Mouse (Mus musculus) gastrocnemius, adult 18-20 months (tissue): ENCODE measurements around the gene Sema4d. TPM values are rescaled to one million over a fixed set of nuclear protein-coding genes. Genes with fewer than 3 reads are reported as not detected.
"Not testable (repeated sequence)": the region's sequence is repeated elsewhere in the genome, so short reads cannot be mapped to it uniquely, and the experiment has no call there.

Experiments used
- DNase-seq: peaks from one replicate; pipeline ENCODE4 v3.0.0; 2021; ENCODE audit warnings: low spot score
- total RNA-seq, 2 experiments: library from RNA; stranded (reverse); gene quantifications; 2 replicates each; pipeline ENCODE4 v1.2.3; 2021

The Sema4d gene
- total RNA-seq, 2 experiments from 2014 or later, result 118 to 125 TPM

- no peak for DNase-seq
Observed at GRCm38 (mm10) chr13:51681634-51682033, 111.9 kb downstream of the Sema4d start.

DNA sequence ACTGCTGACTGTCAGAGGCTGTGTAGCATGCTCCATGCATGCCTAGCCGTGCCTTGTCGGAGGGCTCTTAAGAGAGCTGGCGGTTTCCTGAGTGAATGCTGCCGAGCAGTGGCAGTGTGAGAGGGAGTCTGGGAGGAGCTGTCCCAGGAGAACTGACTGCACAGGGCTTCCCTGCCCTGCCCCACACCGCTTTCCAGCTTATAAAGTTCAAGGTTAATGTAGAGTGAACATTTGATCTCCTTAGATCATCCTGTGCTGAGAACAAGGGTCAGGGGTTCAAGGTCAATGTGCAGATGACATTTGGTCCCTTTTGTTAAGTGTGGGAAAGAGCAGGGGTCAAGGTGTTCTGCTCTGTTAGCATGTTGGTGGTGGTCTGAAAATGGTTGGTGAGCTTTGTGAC, 112.5 kb downstream of the Sema4d start:
- DNase-seq, result no peak

- no peak for DNase-seq
Observed at GRCm38 (mm10) chr13:51679332-51679731, 114.2 kb downstream of the Sema4d start.

- DNase-seq, result no peak
Observed at GRCm38 (mm10) chr13:51678687-51679086, 114.9 kb downstream of the Sema4d start.

GRCm38 (mm10) chr13:51677630-51678185, 115.8 kb downstream of the Sema4d start:
- no peak for DNase-seq

DNA sequence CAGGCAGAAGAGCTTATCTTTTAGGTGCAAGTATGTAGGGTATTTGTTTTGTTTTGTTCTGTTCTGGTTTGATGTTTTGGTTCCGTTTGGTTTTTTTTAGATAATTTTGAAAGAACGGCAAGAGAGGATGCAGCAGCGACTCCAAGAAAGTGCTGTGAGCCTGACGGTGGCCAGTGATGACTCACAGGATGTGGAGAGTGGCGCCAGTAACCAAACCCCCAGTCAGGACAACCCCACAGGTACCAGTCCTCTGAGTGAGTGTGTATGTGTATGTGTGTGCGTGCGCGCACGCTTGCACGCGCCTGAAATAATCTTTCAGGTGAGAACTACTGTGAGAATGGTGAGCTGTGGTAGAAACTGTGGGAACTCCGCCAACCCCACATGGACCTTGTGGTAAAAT, 116.5 kb downstream of the Sema4d start:
- no peak for DNase-seq

GRCm38 (mm10) chr13:51676641-51677040, 116.9 kb downstream of the Sema4d start:
- no peak for DNase-seq

- not testable (repeated sequence) for DNase-seq
Observed at GRCm38 (mm10) chr13:51668195-51668594, 125.4 kb downstream of the Sema4d start.

GRCm38 (mm10) chr13:51663561-51663960, 130.0 kb downstream of the Sema4d start:
- DNase-seq, result no peak

DNA sequence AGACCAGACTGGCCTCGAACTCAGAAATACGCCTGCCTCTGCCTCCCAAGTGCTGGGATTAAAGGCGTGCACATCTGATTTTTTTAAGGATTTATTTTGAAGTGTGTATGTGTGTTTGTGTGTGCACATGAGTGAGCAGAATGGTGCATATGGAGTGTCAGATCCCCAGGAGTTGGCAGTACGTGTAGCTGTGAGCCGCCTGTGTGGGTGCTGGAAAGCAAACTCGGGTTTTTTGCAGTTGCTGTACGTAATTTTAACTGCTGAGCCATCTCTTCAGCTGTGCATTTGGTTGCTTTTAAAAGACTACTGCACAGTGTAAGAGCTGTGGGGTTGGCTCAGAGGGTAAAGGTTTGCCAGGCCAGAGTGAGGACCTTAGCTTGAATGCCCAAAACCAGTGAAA, 134.0 kb downstream of the Sema4d start:
- no peak for DNase-seq

DNA sequence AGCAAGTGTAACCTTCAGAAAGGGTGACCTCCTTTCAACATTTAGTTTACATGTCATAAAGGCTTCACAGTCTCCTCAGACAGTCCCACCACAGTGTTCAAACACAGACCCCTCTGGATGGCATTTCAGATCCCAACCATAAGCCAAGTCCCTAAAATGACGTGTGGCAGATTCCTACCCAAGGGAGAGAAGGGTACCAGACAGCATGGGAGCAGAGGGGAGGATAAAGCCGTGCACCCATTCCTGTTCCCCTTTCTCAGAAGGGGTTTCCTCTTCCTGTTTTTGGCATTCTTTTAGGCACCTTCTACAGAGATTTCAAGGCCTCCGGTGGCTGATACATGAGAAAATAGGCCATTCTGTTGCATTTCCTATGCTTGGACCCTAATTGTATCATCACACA, 135.5 kb downstream of the Sema4d start:
- no peak for DNase-seq

DNA sequence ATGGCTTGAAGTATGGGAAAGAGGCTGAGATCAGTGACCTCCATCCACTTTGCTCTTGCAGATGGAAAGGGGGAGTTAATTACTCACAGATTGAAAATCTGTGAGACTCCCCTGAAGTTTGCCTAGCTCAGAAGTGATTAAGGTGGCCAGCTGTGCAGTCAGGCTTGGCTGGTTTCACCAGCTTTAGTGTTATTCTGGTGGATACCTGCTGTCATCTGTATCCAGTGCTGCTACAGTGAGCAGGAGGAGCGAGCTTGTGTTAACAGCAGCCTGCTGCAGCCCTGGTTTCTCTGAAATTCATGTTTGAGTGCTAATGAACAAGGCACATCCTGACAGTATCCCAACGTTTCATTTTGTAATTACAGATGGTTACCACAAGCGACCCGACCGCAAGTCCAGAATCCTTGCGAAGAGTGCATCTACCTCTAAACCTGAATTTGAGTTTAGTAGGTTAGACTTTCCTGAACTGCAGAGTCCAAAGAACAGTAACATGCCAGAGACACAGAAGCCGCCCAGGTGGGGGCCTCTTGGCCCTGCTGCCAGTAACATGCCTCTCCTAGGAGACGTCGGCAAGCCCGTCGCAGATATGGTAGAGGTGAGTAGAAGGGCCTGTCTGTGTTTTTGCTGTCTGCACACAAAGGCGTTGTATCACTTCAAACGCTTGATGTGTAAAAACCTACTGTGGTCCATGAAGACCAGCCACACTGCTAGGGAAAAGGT, 136.9 kb downstream of the Sema4d start:
- no peak for DNase-seq

DNA sequence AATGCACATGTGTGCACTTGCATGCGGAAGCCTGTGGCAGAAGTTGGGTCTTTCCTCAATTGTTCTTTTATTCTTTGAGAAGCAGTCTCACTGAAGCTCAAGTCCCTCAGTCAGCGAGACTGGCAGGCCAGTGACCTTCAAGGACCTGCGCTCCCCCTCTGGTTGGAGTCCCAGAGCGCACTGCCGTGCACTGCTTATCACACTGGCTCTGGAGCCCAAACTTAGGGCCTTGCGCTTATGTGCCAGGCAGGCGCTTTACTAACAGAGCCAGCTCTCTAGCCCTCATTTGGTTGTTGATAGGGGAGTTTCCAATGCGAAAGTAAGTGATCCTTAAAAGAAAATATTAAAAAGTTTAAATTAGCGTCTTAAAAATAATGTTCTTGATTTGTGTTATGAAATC, 139.6 kb downstream of the Sema4d start:
- no peak for DNase-seq

DNA sequence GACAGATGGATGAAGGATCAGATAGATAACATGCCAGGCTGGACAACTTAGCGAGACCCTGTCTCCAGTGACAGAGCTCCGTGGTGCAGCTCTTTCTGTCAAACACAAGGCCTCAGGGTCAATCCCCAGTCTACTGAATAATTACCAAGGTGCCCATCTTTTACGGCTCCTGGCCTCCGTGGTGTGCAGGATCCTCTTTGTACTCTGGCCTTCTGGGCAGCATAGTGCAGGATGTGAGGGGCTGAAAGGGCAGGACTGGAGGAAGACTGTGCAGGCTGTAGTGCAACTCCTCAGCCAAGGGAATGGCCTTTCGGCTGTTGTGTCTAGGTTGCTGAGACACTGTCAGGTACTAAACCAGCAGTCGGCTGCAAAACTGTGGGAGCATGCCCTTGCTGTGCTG, 140.4 kb downstream of the Sema4d start:
- DNase-seq, result no peak

- DNase-seq, result peak; percentile 93
Observed at GRCm38 (mm10) chr13:51651408-51652064, 142.0 kb downstream of the Sema4d start, which contains the start of gene Secisbp2. TSS of gene Secisbp2 (plus strand) at chr13:51651697.

DNA sequence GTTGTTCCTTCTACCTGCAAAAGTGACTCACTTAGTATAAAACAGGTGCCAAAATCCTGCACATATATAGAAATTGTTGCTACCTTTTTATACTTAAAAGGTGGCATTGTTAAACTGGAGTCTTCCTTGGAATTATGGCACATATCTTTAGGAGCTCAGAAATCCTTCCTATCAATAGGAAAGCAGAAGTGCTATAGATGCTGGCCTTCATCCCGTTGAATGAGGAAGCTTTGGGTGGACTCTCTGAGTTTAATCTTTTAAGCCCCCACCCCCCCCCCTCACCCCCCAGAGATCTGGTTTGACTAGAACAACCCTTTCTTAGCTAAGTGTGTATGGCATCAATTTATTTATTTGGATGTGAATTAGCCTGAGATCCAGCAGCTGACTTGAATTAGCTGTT, 143.8 kb downstream of the Sema4d start:
- DNase-seq, result no peak

DNA sequence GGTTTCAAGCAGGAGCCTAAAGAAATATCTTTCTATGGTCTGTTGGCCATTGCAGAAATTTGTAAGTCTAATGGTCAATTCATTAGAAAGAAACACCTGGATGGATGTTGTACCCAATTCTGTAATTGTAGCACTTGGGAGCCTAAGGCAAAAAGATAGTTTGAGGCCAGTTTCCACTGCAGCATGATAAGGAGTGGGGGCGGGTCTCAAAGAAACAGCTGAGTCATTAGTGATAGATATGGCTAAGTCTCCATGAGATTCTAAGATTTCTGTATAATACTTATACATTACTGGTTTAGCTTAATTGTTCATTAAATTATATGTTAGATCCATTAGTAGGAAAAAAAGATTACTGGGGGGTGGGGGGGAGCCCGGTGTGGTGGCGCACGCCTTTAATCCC, 145.3 kb downstream of the Sema4d start:
- DNase-seq, result no peak

DNA sequence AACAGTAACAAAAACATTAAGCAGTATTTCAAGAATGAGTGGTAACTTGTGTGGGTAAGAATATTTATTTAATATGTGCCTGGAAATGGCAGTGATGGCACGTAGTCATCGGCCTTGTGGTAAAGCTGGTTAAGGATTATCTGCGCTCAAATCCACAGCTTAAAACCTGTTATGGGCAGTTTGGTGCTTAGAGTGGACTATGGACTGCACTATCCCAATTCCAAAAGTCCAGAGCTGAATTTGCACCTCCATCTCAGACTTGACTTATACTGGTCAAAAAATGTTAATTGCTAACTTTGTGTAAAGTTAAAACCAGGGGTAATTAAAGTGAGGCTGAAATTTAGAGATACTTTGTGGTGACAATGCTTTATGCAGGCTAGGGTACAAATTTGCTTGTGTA, 145.8 kb downstream of the Sema4d start:
- DNase-seq, result no peak

DNA sequence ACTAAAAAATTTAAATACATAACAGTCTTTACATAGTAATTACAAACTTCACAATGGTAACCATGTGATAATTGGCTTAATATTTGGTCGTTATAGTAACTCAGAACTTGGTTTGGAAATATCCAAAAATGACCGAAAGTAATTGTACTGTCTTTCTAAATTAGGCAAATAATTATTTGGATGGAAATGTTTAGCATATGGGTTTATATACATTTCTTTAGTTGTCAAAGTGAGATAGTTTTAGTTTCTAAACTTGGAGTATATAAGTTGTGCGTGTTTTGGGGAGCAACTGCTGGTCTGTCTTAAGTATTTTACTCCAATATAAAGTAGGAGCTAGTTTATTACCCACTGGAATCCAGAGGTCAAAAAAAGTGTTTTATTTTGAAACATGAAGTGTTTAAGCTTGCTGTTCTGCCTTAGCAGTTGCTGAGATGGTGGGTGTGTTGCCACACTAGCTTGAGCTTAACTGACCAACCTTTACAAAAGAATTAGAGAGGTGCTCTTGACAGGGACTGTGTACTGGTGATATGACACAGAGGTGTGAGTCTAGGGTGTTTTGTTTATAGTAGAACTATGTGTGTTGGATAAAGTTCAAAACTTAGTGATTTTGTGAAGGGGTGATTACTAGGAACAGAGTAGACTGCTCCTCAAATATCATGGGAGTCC, 147.1 kb downstream of the Sema4d start:
- no peak for DNase-seq

DNA sequence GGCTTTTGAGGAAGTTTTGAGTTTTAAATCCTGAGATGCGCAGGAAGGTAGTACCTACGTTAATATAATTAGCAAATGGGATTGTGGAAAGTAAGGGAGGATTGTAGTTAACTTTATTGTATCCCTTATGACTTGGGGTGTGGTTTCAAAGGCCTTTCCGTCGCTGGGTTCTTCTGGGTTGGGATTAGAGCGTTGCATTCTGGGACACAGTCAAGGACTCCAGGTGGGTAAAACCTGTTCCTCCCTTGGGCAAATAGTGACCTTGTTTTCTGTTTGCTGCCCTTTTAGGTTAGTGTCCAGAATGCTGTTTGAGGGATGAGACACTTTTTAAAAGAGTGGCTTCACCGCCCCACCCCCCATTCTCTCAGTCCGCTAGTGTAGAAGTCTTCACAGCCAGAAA, 147.7 kb downstream of the Sema4d start:
- DNase-seq, result no peak

DNA sequence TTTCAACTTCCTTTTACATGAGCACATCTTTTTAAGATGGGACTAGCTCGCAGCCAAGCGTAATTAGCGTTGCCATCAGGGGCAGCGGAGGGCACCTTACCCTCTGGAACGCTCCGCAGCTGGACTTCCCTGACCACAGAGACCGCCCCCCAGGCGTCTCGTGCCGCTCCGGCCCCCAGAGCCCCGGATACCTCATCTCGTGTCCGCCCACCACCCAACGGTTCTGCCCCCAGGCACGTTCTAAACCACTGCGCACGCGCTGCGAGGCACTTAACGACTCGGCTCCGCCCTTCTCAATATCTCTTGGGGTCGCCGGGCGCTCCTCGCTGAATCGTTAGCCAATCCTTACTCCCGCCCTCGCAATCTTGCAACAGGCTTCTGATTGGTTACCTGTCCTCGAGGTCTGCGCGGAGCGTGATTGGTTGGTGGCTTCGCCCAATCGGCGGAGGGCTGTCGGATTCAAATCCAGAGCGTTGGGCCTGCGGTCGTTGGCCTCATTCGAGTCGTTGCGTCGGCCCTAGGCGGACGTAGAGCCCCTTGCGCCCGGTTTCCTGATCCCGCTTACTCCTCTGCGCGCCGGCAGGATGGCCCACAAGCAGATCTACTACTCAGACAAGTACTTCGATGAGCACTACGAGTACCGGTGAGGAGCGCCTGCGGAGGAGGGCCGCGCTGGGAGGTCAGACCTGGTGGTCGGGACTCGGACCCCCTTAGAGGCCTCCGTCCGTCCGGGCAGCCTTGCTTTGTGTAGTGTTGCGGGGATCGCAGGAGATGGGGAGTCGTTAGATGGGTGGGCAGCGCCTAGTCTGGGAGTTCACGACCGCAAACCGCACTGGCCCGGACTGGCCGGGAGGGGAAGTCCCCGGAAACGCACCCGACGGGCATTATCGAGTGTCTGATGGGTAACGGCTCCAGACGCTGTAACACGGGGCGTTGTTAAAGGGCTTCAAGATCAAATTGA, 148.4 kb downstream of the Sema4d start, which contains the start of gene Cks2:
Cks2 (plus strand) TSS at position 404 of the 961 bp plus-strand sequence.
- DNase-seq, result peak; percentile 97
